34 mouse cellular contexts compared by ENCODE assay signal in genomic region chr4:116111486-116111885, GRCm38 (mm10). TPM values are rescaled to one million over a fixed set of nuclear protein-coding genes. Genes with fewer than 3 reads are reported as not detected.
"Had no signal": no experiment of that assay in that cellular context is flagged by ENCODE, and none has a peak within 500 bp of the region (broad histone marks: within the 10 kb centered on the region; RNA-seq: fewer than 3 reads in every experiment).

No protein-coding gene starts in this region.

- H3K9ac ChIP-seq: limb, embryonic 12.5 days; limb, embryonic 13.5 days; limb, embryonic 15.5 days; liver, embryonic 12.5 days; liver, embryonic 13.5 days; liver, embryonic 14.5 days; liver, embryonic 15.5 days; liver, postnatal 0 days; lung, embryonic 14.5 days; lung, embryonic 15.5 days; midbrain, embryonic 12.5 days; midbrain, embryonic 13.5 days; midbrain, embryonic 15.5 days had no signal

- H3K9me3 ChIP-seq: limb, embryonic 10.5 days; limb, embryonic 12.5 days; limb, embryonic 13.5 days; limb, embryonic 15.5 days; liver, embryonic 12.5 days; liver, embryonic 13.5 days; liver, embryonic 15.5 days; lung, embryonic 15.5 days; megakaryocyte, embryonic 14.5 days; midbrain, embryonic 10.5 days; midbrain, embryonic 12.5 days; midbrain, embryonic 13.5 days; midbrain, embryonic 15.5 days had no signal

- H3K27ac ChIP-seq: left cerebral cortex, adult 2 months; limb, embryonic 10.5 days; limb, embryonic 12.5 days; limb, embryonic 13.5 days; limb, embryonic 15.5 days; liver, embryonic 12.5 days; liver, embryonic 13.5 days; liver, embryonic 14.5 days; liver, embryonic 15.5 days; lung, embryonic 15.5 days; macrophage; midbrain, embryonic 10.5 days; midbrain, embryonic 12.5 days; midbrain, embryonic 13.5 days; midbrain, embryonic 15.5 days had no signal

- H3K4me3 ChIP-seq: left cerebral cortex, adult 2 months; limb, embryonic 10.5 days; limb, embryonic 12.5 days; limb, embryonic 13.5 days; limb, embryonic 15.5 days; liver, embryonic 12.5 days; liver, embryonic 13.5 days; liver, embryonic 15.5 days; lung, embryonic 15.5 days; megakaryocyte, embryonic 14.5 days; midbrain, embryonic 10.5 days; midbrain, embryonic 12.5 days; midbrain, embryonic 13.5 days; midbrain, embryonic 15.5 days; myocyte had no signal

- H3K27me3 ChIP-seq: limb, embryonic 12.5 days; limb, embryonic 13.5 days; limb, embryonic 15.5 days; liver, embryonic 12.5 days; liver, embryonic 13.5 days; liver, embryonic 15.5 days; lung, embryonic 15.5 days; megakaryocyte, embryonic 14.5 days; midbrain, embryonic 12.5 days; midbrain, embryonic 13.5 days; midbrain, embryonic 15.5 days had no signal

- ATAC-seq: liver, embryonic 12.5 days; liver, postnatal 0 days; lung, postnatal 0 days; midbrain, embryonic 13.5 days; midbrain, embryonic 15.5 days; midbrain, embryonic 16.5 days had no signal

- H3K4me1 ChIP-seq: limb, embryonic 10.5 days; limb, embryonic 12.5 days; limb, embryonic 13.5 days; limb, embryonic 15.5 days; liver, embryonic 12.5 days; liver, embryonic 13.5 days; liver, embryonic 15.5 days; lung, embryonic 15.5 days; megakaryocyte, embryonic 14.5 days; midbrain, embryonic 10.5 days; midbrain, embryonic 12.5 days; midbrain, embryonic 13.5 days; midbrain, embryonic 15.5 days had no signal

- H3K4me2 ChIP-seq: limb, embryonic 12.5 days; limb, embryonic 13.5 days; limb, embryonic 15.5 days; liver, embryonic 11.5 days; liver, embryonic 12.5 days; liver, embryonic 13.5 days; liver, embryonic 15.5 days; lung, embryonic 14.5 days; lung, embryonic 15.5 days; midbrain, embryonic 11.5 days; midbrain, embryonic 12.5 days; midbrain, embryonic 13.5 days; midbrain, embryonic 15.5 days had no signal

- DNase-seq: left cerebral cortex, postnatal 4 days; liver; liver, embryonic 13.5 days; liver, postnatal 0 days; lung, adult 18-20 months; lung, adult 2 months; lung, embryonic 14.5 days; lung, postnatal 10 days; lung, postnatal 14 days; lung, postnatal 36 days; lung, postnatal 4 days; midbrain, embryonic 14.5 days had no signal

- H3K36me3 ChIP-seq: midbrain, embryonic 15.5 days had no signal

RNA-seq across cellular contexts. Expression of gene Lurap1, which starts 39.7 kb away (rescaled TPM):
- total RNA-seq: megakaryocyte progenitor cell, adult 5-6 weeks; megakaryocyte, adult 5-6 weeks had no signal
